Mouse (Mus musculus) retina, embryonic 14.5 days (tissue): ENCODE results near the gene Cyp4v3.

Source experiments
- DNase-seq: peaks from one replicate; pipeline ENCODE4 v3.0.0-alpha.2; 2015; ENCODE audit warnings: low spot score

Gene Cyp4v3

DNA sequence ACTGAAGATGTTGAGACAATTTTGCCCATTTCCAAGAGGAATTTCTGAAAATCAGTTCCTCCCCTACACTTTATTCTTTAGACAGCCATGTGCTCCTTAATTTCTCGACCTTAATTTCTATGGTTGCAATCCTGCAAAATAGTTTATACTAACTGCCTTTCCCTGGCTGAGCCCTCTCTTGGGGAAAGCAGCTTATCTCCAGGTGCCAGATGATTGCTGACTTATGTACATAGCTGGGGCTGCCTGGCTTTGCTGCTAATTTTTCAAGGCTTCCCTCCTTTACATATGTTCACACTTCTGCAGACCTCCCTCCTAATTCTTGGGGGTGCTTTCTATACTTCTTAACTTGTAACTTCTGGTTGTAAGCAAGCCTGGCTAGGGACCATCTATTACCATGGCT, 12.1 kb downstream of the Cyp4v3 start:
- no peak for DNase-seq

DNA sequence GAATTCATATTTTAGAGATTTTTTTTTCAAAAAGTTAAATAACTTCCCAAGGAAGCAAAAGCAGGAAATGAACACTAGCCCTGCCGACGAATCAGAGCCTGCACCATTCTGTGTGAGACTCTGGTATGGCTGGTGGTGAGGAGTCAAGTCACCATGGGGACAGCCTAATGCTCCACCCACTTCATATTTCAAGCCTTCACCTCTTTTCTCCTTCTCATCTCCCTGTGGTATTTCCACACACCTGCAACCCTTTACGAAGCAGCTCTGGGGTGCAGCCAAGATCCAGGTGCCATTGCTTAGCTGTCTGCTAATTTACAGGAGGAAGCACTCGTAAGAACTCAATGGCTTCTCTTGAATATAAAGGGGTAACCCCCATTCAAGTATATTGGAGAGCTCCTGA, 22.0 kb downstream of the Cyp4v3 start:
- no peak for DNase-seq

- no peak for DNase-seq
Observed at GRCm38 (mm10) chr8:45308366-45308765, 24.6 kb downstream of the Cyp4v3 start, which contains the start of gene Gm45753. Gene Gm45753, minus strand, starts transcription at chr8:45308466.

GRCm38 (mm10) chr8:45305479-45305878, 27.5 kb downstream of the Cyp4v3 start:
- no peak for DNase-seq

DNA sequence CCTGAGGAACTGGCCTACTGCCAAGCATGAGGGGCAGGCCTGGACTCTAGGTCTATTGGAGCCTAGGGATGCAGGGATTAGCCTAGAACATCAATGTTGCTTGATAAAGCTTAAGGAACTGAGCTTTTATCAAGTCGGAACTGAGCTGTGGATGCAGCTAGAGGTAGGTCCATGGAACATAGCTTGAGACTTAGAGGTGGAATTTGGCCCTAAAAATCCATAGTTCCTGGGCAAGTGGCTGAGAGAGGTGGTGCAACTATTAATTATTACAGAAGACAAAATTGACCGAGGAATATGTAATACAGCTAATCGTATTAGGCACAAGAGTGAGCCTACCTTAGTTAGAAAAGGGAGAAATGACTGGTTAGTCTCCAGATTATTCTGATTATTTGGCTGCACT, 28.7 kb downstream of the Cyp4v3 start:
- DNase-seq, result no peak

GRCm38 (mm10) chr8:45302390-45302789, 30.6 kb downstream of the Cyp4v3 start:
- no peak for DNase-seq

- DNase-seq, result no peak
Observed at GRCm38 (mm10) chr8:45295276-45295675, 37.7 kb downstream of the Cyp4v3 start.

DNA sequence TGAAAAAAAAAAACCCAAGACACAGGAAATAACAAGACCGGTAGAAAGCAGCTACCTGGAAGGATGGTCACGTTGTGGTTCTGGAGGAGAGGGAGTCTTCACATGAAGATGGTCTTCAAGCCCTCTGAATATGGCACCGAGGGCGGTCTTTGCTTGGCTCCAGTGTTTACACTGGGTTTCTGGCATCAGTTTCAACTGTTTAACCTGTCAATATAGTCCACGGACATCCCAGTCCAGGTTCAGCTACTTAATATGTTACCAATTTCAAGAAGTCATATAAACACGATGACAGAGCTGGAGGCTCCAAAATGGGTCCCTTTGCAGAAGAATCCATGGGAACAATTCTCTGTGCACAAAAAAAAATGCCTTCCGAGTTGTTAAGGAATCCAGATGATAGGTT, 38.3 kb downstream of the Cyp4v3 start, which contains the start of gene Klkb1:
Gene Klkb1 (minus strand): TSS at position 173 of the 400 bp plus-strand sequence.
- no peak for DNase-seq

DNA sequence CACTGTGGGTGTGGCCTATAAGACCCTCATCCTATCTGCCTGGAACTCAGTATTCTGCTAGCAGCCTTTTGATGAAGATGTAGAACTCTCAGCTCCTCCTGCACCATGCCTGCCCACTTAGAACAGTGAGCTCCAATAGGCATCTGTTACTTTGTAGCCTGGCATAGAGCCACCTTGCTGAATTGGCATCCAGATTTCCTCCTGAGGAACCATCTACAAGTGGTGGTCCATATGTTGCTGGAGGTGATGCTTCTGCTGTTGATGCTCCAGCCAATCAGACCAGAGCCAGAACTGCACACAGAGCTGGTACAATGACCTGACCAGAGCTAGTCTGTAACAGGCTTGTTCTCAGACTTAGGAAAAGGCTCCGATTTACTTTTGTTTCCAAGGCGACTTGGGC, 41.2 kb downstream of the Cyp4v3 start:
- no peak for DNase-seq

DNA sequence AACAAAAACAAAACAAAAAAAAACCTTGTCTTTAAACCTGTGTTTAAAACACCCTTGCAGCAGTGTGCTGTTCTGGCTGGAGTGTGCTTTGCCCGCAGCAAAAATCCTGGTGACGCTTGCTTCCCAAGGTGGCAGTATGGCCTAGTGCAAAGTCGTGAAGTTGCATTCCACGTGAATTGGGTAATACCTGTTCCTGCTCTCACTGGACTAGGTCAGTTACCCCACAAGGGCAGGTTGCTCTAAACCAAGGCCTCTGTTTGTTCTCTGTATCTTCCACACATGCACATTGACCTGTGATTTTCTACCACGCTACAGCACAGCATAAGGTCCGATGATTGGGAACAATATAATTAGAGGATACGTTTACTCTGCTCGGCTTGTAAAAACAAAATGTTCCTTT, 51.4 kb downstream of the Cyp4v3 start:
- DNase-seq, result no peak

GRCm38 (mm10) chr8:45277453-45277852, 55.6 kb downstream of the Cyp4v3 start:
- DNase-seq, result no peak

GRCm38 (mm10) chr8:45274317-45274716, 58.7 kb downstream of the Cyp4v3 start:
- no peak for DNase-seq

GRCm38 (mm10) chr8:45269056-45269455, 64.0 kb downstream of the Cyp4v3 start:
- no peak for DNase-seq

DNA sequence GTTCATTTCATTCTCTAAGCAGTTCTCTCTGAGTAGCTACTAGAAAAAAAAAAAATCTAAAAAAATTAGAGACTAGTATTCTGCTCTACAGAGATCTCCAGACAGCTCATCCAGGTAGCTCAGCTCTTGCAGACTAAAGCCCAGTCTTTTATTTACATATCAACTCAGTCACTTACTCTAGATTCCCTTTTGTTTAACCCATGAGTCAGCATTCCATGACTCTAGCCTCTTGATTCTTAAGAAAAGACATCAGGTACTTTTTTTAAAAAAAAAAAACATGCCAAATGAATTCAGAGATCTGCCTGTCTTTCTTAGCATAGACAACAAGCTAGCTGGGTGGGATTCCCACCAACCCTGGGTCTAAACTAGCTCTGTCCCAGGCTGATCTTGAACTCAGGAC, 64.5 kb downstream of the Cyp4v3 start:
- no peak for DNase-seq

GRCm38 (mm10) chr8:45267611-45268391, 65.2 kb downstream of the Cyp4v3 start:
- no peak for DNase-seq

GRCm38 (mm10) chr8:45266993-45267392, 66.0 kb downstream of the Cyp4v3 start:
- DNase-seq, result no peak

DNA sequence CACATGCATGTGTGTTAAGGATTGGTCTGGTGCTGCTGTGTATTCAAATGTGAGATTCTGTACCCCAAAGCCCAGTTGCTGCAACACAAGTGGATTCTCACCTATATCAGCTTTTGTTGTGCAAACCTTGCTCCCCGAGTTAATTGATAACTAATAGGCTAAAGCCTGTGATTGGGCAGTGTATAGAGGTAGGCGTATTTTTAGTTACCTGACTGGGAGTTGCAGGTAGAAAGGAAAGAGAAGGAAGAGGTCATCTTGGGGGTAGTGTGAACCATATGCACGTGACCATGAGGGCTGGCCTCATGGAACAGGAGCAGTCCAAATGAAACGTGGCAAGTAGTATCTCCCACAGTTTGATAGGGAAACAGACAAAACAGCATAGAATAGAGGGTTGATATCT, 68.1 kb downstream of the Cyp4v3 start:
- no peak for DNase-seq

- no peak for DNase-seq
Observed at GRCm38 (mm10) chr8:45262851-45263250, 70.2 kb downstream of the Cyp4v3 start.

- no peak for DNase-seq
Observed at GRCm38 (mm10) chr8:45261920-45262319, 71.1 kb downstream of the Cyp4v3 start, which contains the start of gene F11. Gene F11, minus strand, starts transcription at chr8:45262031.

DNA sequence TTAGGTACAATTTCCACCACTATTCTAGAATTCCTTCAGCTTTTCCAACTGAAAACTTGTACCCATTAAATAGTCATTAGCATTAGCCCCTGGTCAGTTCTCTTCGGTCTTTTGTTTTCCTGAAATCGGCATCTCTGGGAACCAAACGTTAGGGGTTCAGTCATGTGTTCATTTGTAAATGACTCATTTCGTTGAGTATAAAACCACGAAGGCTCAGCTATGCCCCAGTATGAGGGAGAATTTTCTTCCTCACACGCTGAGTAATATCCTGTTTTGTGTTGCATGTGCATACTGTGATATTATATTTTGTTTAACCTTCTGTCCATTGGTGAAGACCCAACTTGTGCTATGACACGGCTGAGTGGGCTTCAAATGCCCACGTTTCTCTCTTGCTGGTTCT, 74.6 kb downstream of the Cyp4v3 start:
- no peak for DNase-seq

DNA sequence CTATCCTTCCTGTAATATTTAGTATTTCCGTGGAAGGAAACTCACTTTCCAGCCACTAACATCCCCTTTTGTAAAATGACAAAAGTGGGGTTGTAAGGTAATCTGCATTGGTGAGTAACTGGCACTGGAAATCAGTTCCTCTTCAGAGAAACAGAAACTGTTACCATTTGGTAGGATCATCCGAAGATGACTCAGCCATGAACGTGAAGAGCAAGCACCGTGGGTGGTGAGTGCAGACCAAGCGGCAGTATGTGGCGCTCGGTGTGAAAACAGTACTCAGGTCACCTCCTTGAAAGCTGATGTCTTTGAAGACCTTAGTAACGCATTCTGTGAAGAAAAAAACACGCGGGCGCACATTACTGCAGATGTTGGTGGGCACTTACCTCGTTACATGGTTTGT, 78.0 kb downstream of the Cyp4v3 start:
- no peak for DNase-seq
